In the genomic region with DNA sequence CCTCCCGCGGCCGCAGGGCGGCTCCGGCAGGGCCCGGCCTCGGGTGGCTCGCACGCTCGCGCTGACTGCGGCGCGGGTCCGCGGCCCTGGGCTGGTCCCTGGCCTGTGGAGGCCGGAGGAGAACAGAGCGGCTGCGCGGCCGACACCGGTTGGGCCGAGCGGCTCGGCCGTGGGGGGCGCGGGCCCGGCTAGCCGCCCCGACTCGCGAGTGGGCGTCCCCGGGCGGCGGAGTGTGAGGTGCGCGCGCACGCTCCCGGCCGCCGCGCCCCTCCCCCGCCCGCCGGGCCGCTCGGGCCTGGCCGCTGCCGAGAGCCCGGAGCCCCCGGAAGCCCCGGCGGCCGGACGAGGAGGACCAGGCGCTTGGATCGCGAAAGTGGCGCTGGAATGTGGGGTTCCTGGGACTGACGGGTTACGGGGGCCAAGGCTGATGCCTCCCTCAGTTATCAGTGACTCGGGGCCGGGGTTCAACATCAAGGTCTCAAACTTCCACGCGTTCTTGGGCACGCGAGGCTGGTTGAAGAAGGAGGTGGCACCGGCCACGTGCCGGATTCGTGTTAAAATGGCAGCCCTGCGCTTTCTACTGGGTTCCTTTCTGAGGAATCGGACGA, we compare ENCODE assay signal across 8 mouse cellular contexts. TPM values are rescaled to one million over a fixed set of nuclear protein-coding genes. Genes with fewer than 3 reads are reported as not detected.
A peak's percentile ranks its signal among the peaks of the same experiment; 100 is the strongest.
DNase-seq lines count a peak whose midpoint lies in the region; ATAC-seq lines count a peak whose summit lies in the region.

No protein-coding gene starts in this region.

- intact Hi-C loops in heart, postnatal 10 days (cut with DNase I) = loop anchor here (2.0 to 10.0 kb wide), 3 partner anchors 63 to 264 kb away; partner anchors contain the start of gene Tent5c

- H3K36me3 ChIP-seq in forebrain, embryonic 12.5 days (replicated peaks) = no peaks in the 10 kb centered on the region
- no peaks in the 10 kb centered on the region for H3K36me3 ChIP-seq in lung, embryonic 16.5 days (ENCODE audit: control insufficient read depth, insufficient read depth, low read length)

- H3K9me3 ChIP-seq in forebrain, embryonic 12.5 days = no peaks in the 10 kb centered on the region
- no peaks in the 10 kb centered on the region for H3K9me3 ChIP-seq in lung, embryonic 16.5 days (ENCODE audit: control insufficient read depth, low read length)

- H3K27ac ChIP-seq in forebrain, embryonic 12.5 days = peak overlapping the region; percentile 99
- H3K27ac ChIP-seq in lung, embryonic 16.5 days (ENCODE audit: low read length) = peak overlapping the region; percentile 96

- H3K4me3 ChIP-seq in forebrain, embryonic 12.5 days (replicated peaks) = peak overlapping the region; percentile 72
- peak overlapping the region; percentile 73 for H3K4me3 ChIP-seq in lung, embryonic 16.5 days (ENCODE audit: low read length)

- under 1% methylated on average over 60 of the region's 77 CpGs for WGBS in forebrain, embryonic 12.5 days
- under 1% methylated on average over 49 of the region's 77 CpGs for WGBS in lung, embryonic 16.5 days

- H3K27me3 ChIP-seq in forebrain, embryonic 12.5 days = no peaks in the 10 kb centered on the region
- H3K27me3 ChIP-seq in lung, embryonic 16.5 days (ENCODE audit: control insufficient read depth, insufficient read depth, low read depth, low read length) = no peaks in the 10 kb centered on the region

- ATAC-seq in forebrain, embryonic 12.5 days (ENCODE audit: low FRiP score) = peak; percentile 90
- peak; percentile 88 for ATAC-seq in lung, embryonic 16.5 days (ENCODE audit: low read depth)

- DNase-seq in ES-CJ7 (ENCODE audit: low read depth, low spot score) = peak; percentile 55
- DNase-seq in c-Kit-positive CD71-positive TER-119-positive erythroid progenitor cells, embryonic 14.5 days (ENCODE audit: low spot score) = peak; percentile 45
- peak; percentile 83 to 84 for DNase-seq in heart, postnatal 10 days
- peak; percentile 78 to 88 for DNase-seq in kidney, postnatal 4 days
- DNase-seq in ovary, adult 18-20 months (ENCODE audit: low spot score) = peak; percentile 38
- DNase-seq in thymus, postnatal 10 days (ENCODE audit: low spot score in 2 of 2) = peak; percentile 62 to 67

- H3K4me1 ChIP-seq in forebrain, embryonic 12.5 days = peaks cover 26% of the 10 kb centered on the region
- H3K4me1 ChIP-seq in lung, embryonic 16.5 days (replicated peaks; ENCODE audit: control insufficient read depth, insufficient read depth, low read length) = peaks cover 17% of the 10 kb centered on the region

- peak overlapping the region; percentile 90 for H3K4me2 ChIP-seq in forebrain, embryonic 12.5 days
- H3K4me2 ChIP-seq in lung, embryonic 16.5 days (ENCODE audit: low read depth, low read length) = peak overlapping the region; percentile 93

- peak overlapping the region; percentile 93 for H3K9ac ChIP-seq in forebrain, embryonic 12.5 days
- peak overlapping the region; percentile 85 for H3K9ac ChIP-seq in lung, embryonic 16.5 days (ENCODE audit: low read length)

RNA-seq across cellular contexts. Expression of gene Man1a2, which starts 0.6 kb away (rescaled TPM):
- 47.7 and 54.6 TPM in 2 replicates for polyA plus RNA-seq in forebrain, embryonic 12.5 days (2016; fragmentation: Nextera tagmentation; extraction: Ambion mirVana)
- 10 to 100 TPM; 61.4 to 68.7 TPM for total RNA-seq in heart, postnatal 10 days (2021)
- polyA plus RNA-seq in lung, embryonic 16.5 days (2015; fragmentation: Nextera tagmentation; extraction: Ambion mirVana) = 44.4 and 48.6 TPM in 2 replicates

Comparison
In these comparisons a context has a peak if more than half of its experiments do, and no peak if none do; other contexts are left out.
1. Peak in every context shown above with its lines: DNase-seq, ATAC-seq, H3K4me3 ChIP-seq and H3K27ac ChIP-seq.